Mouse (Mus musculus) lung, adult 2 months (tissue): ENCODE measurements around the gene Lrpap1.

Experiments
- CTCF ChIP-seq: fragments of 200-500 bp; IDR thresholded peaks from 2 replicates; pipeline ENCODE4 v1.5.1; 2011; ENCODE audit warnings: mild to moderate bottlenecking, low read length, control low read depth; ENCODE audit not compliant: insufficient read depth
- POLR2A ChIP-seq: fragments of 200-500 bp; IDR thresholded peaks from 2 replicates; pipeline ENCODE4 v1.6.1; 2011; ENCODE audit warnings: low read depth, mild to moderate bottlenecking, control low read depth, low read length, borderline replicate concordance; ENCODE audit errors: extremely low read depth

GRCm38 (mm10) chr5:35138183-35138611, 32.6 kb upstream of the Lrpap1 start:
- TF ChIP-seq CTCF = no peak
- no peak for TF ChIP-seq POLR2A
